Mouse (Mus musculus) hindbrain, postnatal 0 days (tissue): ENCODE results near the gene Aprt. TPM values are rescaled to one million over a fixed set of nuclear protein-coding genes. Genes with fewer than 3 reads are reported as not detected.
A peak's percentile ranks its signal among the peaks of the same experiment; 100 is the strongest.

ENCODE experiments used
- ATAC-seq: fragments of 200-750 bp; cut with Nextera tagmentation; 2 replicates; pipeline ENCODE4 v1.8.0; 2017; ENCODE audit warnings: mild to moderate bottlenecking, moderate TSS enrichment, moderate library complexity
- DNase-seq: peaks from one replicate; pipeline ENCODE4 v3.0.0-alpha.2; 2015; ENCODE audit warnings: low spot score
- H3K27ac ChIP-seq: fragments of 300-500 bp; sonication (generic); 2 replicates; pipeline ENCODE4 v1.5.1; 2014; ENCODE audit warnings: mild to moderate bottlenecking
- H3K27me3 ChIP-seq: fragments of 300-500 bp; sonication (generic); 2 replicates; pipeline ENCODE4 v1.6.1; 2014; ENCODE audit warnings: low read length, mixed read lengths; ENCODE audit not compliant: insufficient read depth
- H3K36me3 ChIP-seq: fragments of 300-500 bp; sonication (generic); 2 replicates; pipeline ENCODE4 v1.6.1; 2014; ENCODE audit warnings: low read length, mixed read lengths; ENCODE audit not compliant: insufficient read depth
- H3K4me1 ChIP-seq: fragments of 300-500 bp; sonication (generic); 2 replicates; pipeline ENCODE4 v1.6.1; 2014; ENCODE audit warnings: antibody characterized with exemption, low read length, mixed read lengths; ENCODE audit not compliant: insufficient read depth
- H3K4me2 ChIP-seq: fragments of 300-500 bp; sonication (generic); 2 replicates; pipeline ENCODE4 v1.6.1; 2014; ENCODE audit warnings: low read depth, mild to moderate bottlenecking, low read length, moderate library complexity, mixed read lengths
- H3K4me3 ChIP-seq: fragments of 300-500 bp; sonication (generic); 2 replicates; pipeline ENCODE4 v1.5.1; 2014; ENCODE audit warnings: low read length
- H3K9ac ChIP-seq: fragments of 300-500 bp; sonication (generic); replicated peaks from 2 replicates; pipeline ENCODE4 v1.6.1; 2014; ENCODE audit warnings: mild to moderate bottlenecking, low read length, moderate library complexity, mixed read lengths
- H3K9me3 ChIP-seq: fragments of 300-500 bp; sonication (generic); 2 replicates; pipeline ENCODE4 v1.6.1; 2016; ENCODE audit warnings: low read length, mixed read lengths
- CTCF ChIP-seq: IDR thresholded peaks from 2 replicates; pipeline ENCODE4 v1.5.1; 2016; ENCODE audit warnings: antibody characterized with exemption, control low read depth, low read depth
- WGBS: fragments of 180-500 bp; shearing (Covaris S2); extraction: QIAGEN DNeasy Blood & Tissue Kit; methylation state at CpG from one replicate; pipeline ENCODE4 v1.1.7; 2014; 5-methylcytosine and 5-hydroxymethylcytosine counted together
- polyA plus RNA-seq: library from polyadenylated mRNA; unstranded; fragments of >200 nt; fragmentation: Nextera tagmentation; extraction: Ambion mirVana; gene quantifications from 2 replicates; pipeline ENCODE4 v1.2.1, GENCODE M21; 2015
- total RNA-seq: library from RNA; depleted of rRNA; stranded (reverse); fragments of >200 nt; gene quantifications from 2 replicates; pipeline ENCODE4 v1.2.3, GENCODE M21; 2014

Aprt gene
- total and polyA plus RNA-seq, 2 experiments from 2014 or later = 113 to 189 TPM

DNA sequence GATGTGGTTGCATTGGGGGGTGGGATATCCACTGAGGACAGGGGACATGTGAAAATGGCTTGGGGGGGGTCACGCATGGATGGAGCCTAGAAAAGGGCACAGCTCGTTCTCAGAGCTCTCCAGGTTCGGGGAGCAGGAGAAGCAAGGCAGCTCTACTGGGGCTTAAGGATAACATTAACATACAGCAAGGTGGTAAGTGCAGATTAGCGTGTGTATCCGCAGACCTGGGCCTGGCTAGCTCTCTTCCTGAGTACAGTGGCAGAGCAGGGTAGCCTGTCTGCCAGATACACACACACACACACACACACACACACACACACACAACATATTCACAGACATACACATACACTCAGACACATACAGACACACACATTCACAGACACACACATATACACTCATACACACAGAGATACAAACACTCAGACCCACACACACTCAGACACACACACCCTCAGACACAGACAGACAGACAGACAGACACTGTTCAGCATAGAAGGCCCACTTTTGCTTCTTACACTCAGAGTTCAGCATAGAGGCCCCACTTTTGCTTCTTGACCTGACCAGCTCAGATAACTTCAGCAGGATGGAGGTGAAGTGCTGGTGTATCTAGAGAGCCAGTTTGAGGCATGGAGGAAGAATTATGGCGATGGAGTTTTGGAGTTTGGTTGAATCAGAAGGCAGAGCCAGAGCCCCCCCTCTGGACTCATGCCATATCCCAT lies 42.1 kb upstream of the Aprt start:
- H3K4me2 ChIP-seq = no peak overlapping the region
- no peak overlapping the region for H3K4me3 ChIP-seq
- no peak for TF ChIP-seq CTCF
- H3K9me3 ChIP-seq = no peaks in the 10 kb centered on the region
- H3K27ac ChIP-seq = no peak overlapping the region
- no peak overlapping the region for H3K9ac ChIP-seq
- DNase-seq (no peak), ATAC-seq (no peak)
- no peaks in the 10 kb centered on the region for H3K27me3 ChIP-seq
- 0 out of 2 replicates have a peak, but pooled peaks cover 5% of the 10 kb centered on the region for H3K36me3 ChIP-seq
- WGBS = 81% methylated on average over 6 of the region's 6 CpGs
- no peaks in the 10 kb centered on the region for H3K4me1 ChIP-seq

DNA sequence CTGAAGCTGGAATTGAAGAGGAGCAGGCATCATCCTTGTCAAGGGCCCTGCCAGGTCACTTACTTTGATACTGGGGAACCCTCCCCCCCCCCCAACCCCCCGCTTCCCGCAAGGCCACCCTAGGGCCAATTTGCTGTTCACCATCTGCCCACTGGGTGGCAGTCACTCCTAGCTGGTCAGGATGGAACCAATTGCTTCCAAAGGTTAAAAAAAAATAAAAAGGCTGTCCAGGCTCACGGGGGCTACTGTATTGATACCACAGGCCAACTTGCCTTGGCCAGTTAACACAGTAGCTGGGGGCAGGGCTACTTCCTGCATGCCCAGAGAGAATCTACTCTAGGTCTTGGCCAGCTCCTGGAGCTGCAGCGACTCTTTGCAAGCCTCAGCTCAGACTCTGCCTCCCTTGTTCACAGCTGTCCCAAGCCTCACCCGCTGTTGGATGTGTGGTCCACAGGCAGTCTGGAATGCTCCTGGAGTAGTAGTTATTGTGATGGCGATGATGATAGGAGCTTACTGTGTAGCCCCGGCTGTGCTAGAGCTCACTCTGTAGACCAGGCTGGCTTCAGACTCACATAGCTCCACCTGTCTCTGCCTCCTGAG lies 41.3 kb upstream of the Aprt start:
- DNase-seq (peak; percentile 89), ATAC-seq (peak; percentile 25; the same call in 1 of the 2 replicates)
- no peaks in the 10 kb centered on the region for H3K27me3 ChIP-seq
- peak; percentile 75 for TF ChIP-seq CTCF
- 29% methylated on average over 5 of the region's 7 CpGs for WGBS
- H3K36me3 ChIP-seq = 0 out of 2 replicates have a peak, but pooled peaks cover 5% of the 10 kb centered on the region
- H3K27ac ChIP-seq = no peak overlapping the region
- no peaks in the 10 kb centered on the region for H3K9me3 ChIP-seq
- H3K4me2 ChIP-seq = no peak overlapping the region
- H3K4me3 ChIP-seq = no peak overlapping the region
- H3K4me1 ChIP-seq = no peaks in the 10 kb centered on the region
- no peak overlapping the region for H3K9ac ChIP-seq

DNA sequence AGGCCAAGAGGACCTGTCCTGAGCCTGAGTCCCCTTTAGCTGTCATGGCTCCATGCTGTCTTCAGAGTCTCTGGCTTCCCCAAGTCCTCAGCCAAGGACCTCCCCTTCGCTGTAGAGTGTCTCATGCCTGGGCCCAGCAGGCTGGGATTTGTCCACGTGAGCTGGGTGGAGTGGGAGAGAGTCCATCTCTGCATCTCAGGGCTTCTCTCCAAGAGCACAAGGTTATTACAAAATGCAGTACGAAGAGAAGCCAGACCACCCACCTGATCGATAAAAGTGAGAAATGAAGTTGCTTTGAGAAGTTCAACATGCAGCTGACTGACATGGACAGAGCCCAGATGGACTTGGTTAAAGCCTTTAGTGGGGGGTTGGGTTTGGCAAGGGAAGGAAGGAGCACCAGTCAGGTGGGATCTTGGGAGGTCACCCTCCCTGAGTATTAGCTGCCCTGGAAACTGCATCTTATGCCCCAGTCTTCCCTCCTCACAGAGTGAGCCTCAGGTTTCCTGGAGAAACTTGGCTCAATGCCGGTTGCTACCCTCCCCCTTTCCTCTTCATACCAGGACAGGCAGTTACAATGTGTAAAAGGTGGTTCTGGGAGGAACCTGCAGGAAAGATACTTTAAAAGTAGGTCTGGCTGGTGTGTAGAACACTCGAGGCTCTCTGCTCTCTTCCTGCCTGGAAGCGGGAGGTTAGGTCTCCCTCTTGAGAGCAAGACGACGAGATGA lies 39.6 kb upstream of the Aprt start:
- no peaks in the 10 kb centered on the region for H3K27me3 ChIP-seq
- H3K9me3 ChIP-seq = no peaks in the 10 kb centered on the region
- no peak overlapping the region for H3K4me2 ChIP-seq
- H3K4me3 ChIP-seq = no peak overlapping the region
- H3K4me1 ChIP-seq = peaks cover 6% of the 10 kb centered on the region; the same call in 1 of the 2 replicates
- H3K27ac ChIP-seq = no peak overlapping the region
- TF ChIP-seq CTCF = no peak
- no peak overlapping the region for H3K9ac ChIP-seq
- H3K36me3 ChIP-seq = 0 out of 2 replicates have a peak, but pooled peaks cover 5% of the 10 kb centered on the region
- DNase-seq (no peak), ATAC-seq (no peak)
- 72% methylated on average over 9 of the region's 9 CpGs for WGBS

DNA sequence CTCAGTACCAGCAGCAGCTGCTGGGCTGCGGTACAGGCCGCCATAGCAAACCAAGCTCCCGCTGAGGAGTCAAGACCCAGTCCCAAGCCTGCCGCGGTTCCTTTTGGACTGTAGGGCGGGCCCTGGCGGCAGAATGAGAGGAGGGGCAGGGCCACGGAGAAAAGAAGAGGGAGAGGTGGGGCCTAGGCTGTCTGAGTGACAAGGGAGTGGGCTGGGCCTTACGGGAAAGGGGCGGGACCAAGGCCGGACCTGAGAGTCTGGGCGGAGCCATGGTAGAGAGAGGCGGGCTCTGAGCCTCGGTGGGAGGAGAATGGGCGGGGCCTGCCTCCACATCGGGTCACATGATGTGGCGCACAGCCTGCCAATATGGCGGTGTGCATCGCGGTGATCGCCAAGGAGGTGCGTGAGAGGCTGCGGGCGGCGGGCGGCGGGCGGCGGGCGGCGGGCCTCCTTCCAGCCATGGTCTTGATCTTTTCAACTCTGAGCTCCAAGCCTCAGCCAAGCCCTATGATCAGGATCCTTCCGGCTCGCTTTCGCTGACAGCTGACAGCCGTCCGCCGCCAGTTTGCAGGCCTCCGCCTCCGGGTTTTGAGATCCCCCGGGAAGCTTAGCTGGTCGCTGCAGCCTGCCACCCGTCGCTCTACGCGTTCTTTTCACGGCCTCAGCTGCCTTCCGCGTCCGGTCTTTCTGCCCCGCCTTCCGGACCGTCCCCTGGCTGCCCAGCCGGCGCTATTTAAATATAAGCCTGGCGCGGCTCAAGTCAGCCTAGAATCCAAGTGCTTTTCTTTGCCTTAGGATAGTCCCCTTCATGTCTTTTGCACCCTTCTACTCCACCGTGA lies 34.8 kb upstream of the Aprt start, which contains the start of the genes Galns and Trappc2l:
TSS of gene Galns (minus strand) at position 169 of the 839 bp plus-strand sequence.
TSS of gene Trappc2l (plus strand) at position 346 of the 839 bp plus-strand sequence.
- Histone ChIP-seq H3K4me3 (peak within 1 kb of the TSS; percentile 73), H3K9ac (peak within 1 kb of the TSS; percentile 81), H3K27ac (peak within 1 kb of the TSS; percentile 87), H3K9me3 (no peaks in the 10 kb centered on the region), H3K36me3 (0 out of 2 replicates have a peak, but pooled peaks cover 5% of the 10 kb centered on the region), H3K27me3 (no peaks in the 10 kb centered on the region), H3K4me2 (peak within 1 kb of the TSS; percentile 77), H3K4me1 (peaks cover 12% of the 10 kb centered on the region)
- WGBS = under 1% methylated on average over 50 of the region's 57 CpGs
- peak; percentile 67 for TF ChIP-seq CTCF
- DNase-seq (peak; percentile 99), ATAC-seq (peak; percentile 99)

DNA sequence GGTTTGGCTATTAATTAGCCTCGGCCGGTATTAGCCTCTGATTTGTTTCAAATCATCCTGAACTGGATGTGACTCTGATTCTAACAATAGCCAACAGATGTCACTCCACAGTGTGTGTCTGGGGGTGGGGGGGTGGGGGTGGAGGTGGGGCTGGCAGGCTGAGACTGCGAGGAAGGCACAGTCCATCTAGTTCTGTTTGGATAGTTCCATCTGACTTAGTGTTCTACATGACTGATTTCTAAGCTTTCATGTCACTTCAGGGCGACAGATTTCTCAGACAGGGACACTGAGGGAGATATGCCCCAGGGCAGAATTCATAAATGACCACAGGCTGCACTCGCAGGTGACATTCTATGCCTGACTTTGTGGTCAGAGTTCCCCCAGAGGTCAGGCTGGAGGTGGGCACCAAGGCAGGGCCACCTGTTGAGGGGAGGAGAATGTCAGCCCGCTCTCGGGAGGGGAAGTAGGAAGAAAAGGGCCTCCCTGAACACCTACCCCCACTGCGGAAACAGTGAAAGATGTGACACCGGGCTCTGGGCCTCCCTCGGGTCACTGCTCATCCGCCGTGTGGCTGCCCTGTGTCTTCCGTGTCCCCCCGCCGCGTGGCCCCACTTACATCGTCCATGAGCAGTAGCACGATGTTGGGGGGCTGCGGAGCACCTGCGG lies 34.0 kb upstream of the Aprt start:
- 2% methylated on average over 20 of the region's 20 CpGs for whole genome bisulfite sequencing
- peak; percentile 40 for DNase-seq
- peak overlapping the region; percentile 81 for H3K9ac ChIP-seq
- peaks cover 12% of the 10 kb centered on the region for H3K4me1 ChIP-seq
- 0 out of 2 replicates have a peak, but pooled peaks have one; percentile 8 for ATAC-seq
- peak overlapping the region; percentile 87 for H3K27ac ChIP-seq
- H3K4me3 ChIP-seq = peak overlapping the region; percentile 73
- no peak; the same call in 1 of the 2 replicates for TF ChIP-seq CTCF
- no peaks in the 10 kb centered on the region for H3K9me3 ChIP-seq
- H3K36me3 ChIP-seq = 0 out of 2 replicates have a peak, but pooled peaks cover 5% of the 10 kb centered on the region
- H3K4me2 ChIP-seq = peak overlapping the region; percentile 77
- H3K27me3 ChIP-seq = no peaks in the 10 kb centered on the region
